Comparison of ENCODE assay signal across 8 mouse cellular contexts in genomic region chr7:24441785-24442184, GRCm38 (mm10). TPM values are rescaled to one million over a fixed set of nuclear protein-coding genes. Genes with fewer than 3 reads are reported as not detected.
DNase-seq lines count a peak whose midpoint lies in the region; ATAC-seq and TF ChIP-seq lines count a peak whose summit lies in the region.
"Had no signal": no experiment of that assay in that cellular context is flagged by ENCODE, and none has a peak within 500 bp of the region (broad histone marks: within the 10 kb centered on the region; RNA-seq: fewer than 3 reads in every experiment).

No protein-coding gene starts in this region.

- no peaks in the 10 kb centered on the region for H3K4me1 ChIP-seq in embryonic facial prominence, embryonic 11.5 days (ENCODE audit: control insufficient read depth, insufficient read depth, low read length)
- peaks cover 21% of the 10 kb centered on the region; the same call in 1 of the 2 replicates for H3K4me1 ChIP-seq in spleen, adult 2 months (ENCODE audit: control insufficient read depth, insufficient read depth, insufficient read length)
- H3K4me1 ChIP-seq: hindbrain, embryonic 15.5 days had no signal

- no peaks in the 10 kb centered on the region for H3K27me3 ChIP-seq in embryonic facial prominence, embryonic 11.5 days (ENCODE audit: control insufficient read depth, insufficient read depth, low read length)
- H3K27me3 ChIP-seq in spleen, adult 2 months (ENCODE audit: control insufficient read depth, insufficient read depth, low read length): no peaks in the 10 kb centered on the region
- H3K27me3 ChIP-seq: hindbrain, embryonic 15.5 days had no signal

- TF ChIP-seq CTCF in spleen, adult 2 months (IDR thresholded peaks at IDR 0.05; ENCODE audit: extremely low read depth, insufficient read depth, insufficient read length, insufficient replicate concordance): peak; percentile 99; the same call in 1 of the 2 replicates

- H3K9ac ChIP-seq in embryonic facial prominence, embryonic 11.5 days (replicated peaks; ENCODE audit: low read length): no peak overlapping the region
- H3K9ac ChIP-seq: hindbrain, embryonic 15.5 days had no signal

- no peak for ATAC-seq in embryonic facial prominence, embryonic 11.5 days (replicated peaks; ENCODE audit: insufficient number of reproducible peaks, low FRiP score, low TSS enrichment, low read depth)

- H3K4me2 ChIP-seq in embryonic facial prominence, embryonic 11.5 days (ENCODE audit: low read depth, low read length): no peak overlapping the region
- H3K4me2 ChIP-seq: hindbrain, embryonic 15.5 days had no signal

- WGBS in embryonic facial prominence, embryonic 11.5 days: 10% methylated on average over 1 of the region's 1 CpGs
- 7% methylated on average over 1 of the region's 1 CpGs for WGBS in spleen, adult 2 months

- no peak overlapping the region for H3K4me3 ChIP-seq in embryonic facial prominence, embryonic 11.5 days (ENCODE audit: low read depth, low read length)
- H3K4me3 ChIP-seq in spleen, adult 2 months (ENCODE audit: extremely low read depth, insufficient read depth, insufficient read length): no peak overlapping the region
- H3K4me3 ChIP-seq: hindbrain, embryonic 15.5 days had no signal

- no peaks in the 10 kb centered on the region for H3K36me3 ChIP-seq in embryonic facial prominence, embryonic 11.5 days (replicated peaks; ENCODE audit: control insufficient read depth, insufficient read depth, low read depth, low read length)
- no peaks in the 10 kb centered on the region for H3K36me3 ChIP-seq in spleen, adult 2 months (ENCODE audit: control insufficient read depth, insufficient read depth, low read length)
- H3K36me3 ChIP-seq: hindbrain, embryonic 15.5 days had no signal

- no peak for TF ChIP-seq POLR2A in spleen, adult 2 months (IDR thresholded peaks at IDR 0.05; ENCODE audit: low read depth, low read length)

- peak; percentile 67 to 68 for DNase-seq in urinary bladder, adult 18-20 months (ENCODE audit: low spot score in 2 of 2)
- no peak for DNase-seq in urinary bladder, postnatal 10 days (ENCODE audit: low spot score)
- peak; percentile 82 for DNase-seq in adrenal gland, adult 2 months
- DNase-seq in embryonic facial prominence, embryonic 11.5 days (ENCODE audit: low spot score): peak; percentile 64
- DNase-seq in kidney, adult 18-20 months: peak; percentile 69
- DNase-seq in lung, adult 18-20 months: peak; percentile 78 to 80
- peak; percentile 84 for DNase-seq in spleen, adult 2 months (ENCODE audit: low read depth in 1 of 2, low spot score in 2 of 2)

- H3K27ac ChIP-seq in embryonic facial prominence, embryonic 11.5 days (replicated peaks; ENCODE audit: low read depth, low read length): no peak overlapping the region
- H3K27ac ChIP-seq in spleen, adult 2 months (ENCODE audit: insufficient read depth, low read length): peak overlapping the region; percentile 89
- H3K27ac ChIP-seq: hindbrain, embryonic 15.5 days had no signal

- H3K9me3 ChIP-seq in embryonic facial prominence, embryonic 11.5 days (replicated peaks; ENCODE audit: control insufficient read depth, low read length): no peaks in the 10 kb centered on the region
- H3K9me3 ChIP-seq: hindbrain, embryonic 15.5 days had no signal

RNA-seq across cellular contexts. Expression of gene Irgc1, which starts 10.3 kb away (rescaled TPM):
- total RNA-seq in adrenal gland, adult 2 months (2021): not detected
- 0.19 TPM in 1 of 2 replicates, not detected in the other for polyA plus RNA-seq in adrenal gland, adult 2 months (2012; rRNA removed)
- not detected in 2 replicates for polyA plus RNA-seq in embryonic facial prominence, embryonic 11.5 days (2014; fragmentation: Nextera tagmentation; extraction: Ambion mirVana)
- 6.5 and 19.9 TPM in 2 replicates for polyA plus RNA-seq in spleen, adult 2 months (2012; rRNA removed)
- polyA plus RNA-seq: hindbrain, embryonic 15.5 days had no signal

RNA-seq across cellular contexts. Expression of gene Plaur, which starts 20.5 kb away (rescaled TPM):
- 10 to 100 TPM in 1 of 2 experiments, 1 to 10 TPM in 1; 9.5 to 10.8 TPM for total RNA-seq in adrenal gland, adult 2 months (2021)
- polyA plus RNA-seq in adrenal gland, adult 2 months (2012; rRNA removed): 15.5 and 18.0 TPM in 2 replicates
- polyA plus RNA-seq in embryonic facial prominence, embryonic 11.5 days (2014; fragmentation: Nextera tagmentation; extraction: Ambion mirVana): 1.1 and 2.1 TPM in 2 replicates
- polyA plus RNA-seq in spleen, adult 2 months (2012; rRNA removed): 51.2 and 58.6 TPM in 2 replicates

RNA-seq across cellular contexts. Expression of gene Cadm4, which starts 40.0 kb away (rescaled TPM):
- 1 to 10 TPM; 1.7 to 4.7 TPM for total RNA-seq in adrenal gland, adult 2 months (2021)
- 6.6 and 7.5 TPM in 2 replicates for polyA plus RNA-seq in adrenal gland, adult 2 months (2012; rRNA removed)
- polyA plus RNA-seq in embryonic facial prominence, embryonic 11.5 days (2014; fragmentation: Nextera tagmentation; extraction: Ambion mirVana): 1.9 and 3.6 TPM in 2 replicates
- 33.1 and 34.5 TPM in 2 replicates for polyA plus RNA-seq in spleen, adult 2 months (2012; rRNA removed)

RNA-seq across cellular contexts. Expression of gene Smg9, which starts 42.4 kb away (rescaled TPM):
- total RNA-seq in adrenal gland, adult 2 months (2021): 10 to 100 TPM; 19.7 to 20.2 TPM
- 45.8 and 46.0 TPM in 2 replicates for polyA plus RNA-seq in adrenal gland, adult 2 months (2012; rRNA removed)
- 13.8 and 18.6 TPM in 2 replicates for polyA plus RNA-seq in embryonic facial prominence, embryonic 11.5 days (2014; fragmentation: Nextera tagmentation; extraction: Ambion mirVana)
- 55.7 and 83.3 TPM in 2 replicates for polyA plus RNA-seq in spleen, adult 2 months (2012; rRNA removed)
